Mouse (Mus musculus) retina, adult 2 months (tissue): ENCODE results near the gene Kcnk10.

Experiments
- DNase-seq: peaks from one replicate; pipeline ENCODE4 v3.0.0-alpha.2; 2012; ENCODE audit warnings: low read depth, low spot score

The Kcnk10 gene

DNA sequence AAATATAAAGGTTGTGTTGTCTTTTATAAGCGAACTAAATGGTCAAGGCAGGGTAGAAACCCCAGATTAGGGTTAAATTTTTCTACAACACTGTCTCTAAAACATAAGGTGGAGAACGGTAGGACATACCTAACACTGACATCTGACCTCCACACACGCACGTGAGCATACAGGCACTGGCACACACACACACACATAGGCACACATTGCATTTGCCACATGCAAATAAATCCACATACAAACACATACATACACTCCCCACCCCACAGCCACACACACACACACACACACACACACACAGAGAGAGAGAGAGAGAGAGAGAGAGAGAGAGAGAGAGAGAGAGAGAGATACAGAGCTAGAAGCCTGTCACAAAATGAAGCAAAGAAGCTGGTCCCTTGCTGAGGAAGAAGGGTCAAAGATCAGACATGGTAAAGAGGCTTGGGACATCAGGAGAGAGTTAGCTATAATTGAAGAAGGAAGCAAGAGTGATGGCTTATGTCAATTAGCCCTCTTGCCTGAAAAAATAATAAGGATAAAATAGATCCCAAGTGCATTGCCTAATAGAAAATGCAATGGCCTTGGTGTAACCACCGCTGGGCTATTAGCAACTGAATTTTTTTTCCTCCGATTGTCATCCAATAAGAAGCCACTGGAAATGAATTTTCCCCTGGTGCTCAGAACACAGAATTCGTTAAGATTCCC, 58.1 kb downstream of the Kcnk10 start:
- no peak for DNase-seq

DNA sequence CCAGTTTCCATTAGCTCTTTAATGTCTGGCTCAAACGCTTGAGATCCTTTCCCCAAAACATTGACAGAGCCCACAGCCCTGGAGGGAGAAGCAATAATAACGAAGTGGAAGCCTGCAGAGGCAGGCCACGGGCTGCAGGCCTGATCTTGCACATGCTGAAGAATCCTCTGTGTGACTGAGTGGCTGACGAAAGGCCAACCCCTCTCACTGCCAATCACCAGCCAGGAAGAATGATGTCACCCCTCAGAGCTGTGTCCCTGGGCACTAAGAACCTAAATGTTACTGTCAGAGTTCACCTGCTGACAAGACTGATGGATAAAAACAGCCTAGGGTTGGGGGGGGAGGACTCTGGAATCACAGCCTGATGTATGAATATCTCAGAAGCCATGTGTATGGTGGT, 72.5 kb downstream of the Kcnk10 start:
- DNase-seq, result no peak

DNA sequence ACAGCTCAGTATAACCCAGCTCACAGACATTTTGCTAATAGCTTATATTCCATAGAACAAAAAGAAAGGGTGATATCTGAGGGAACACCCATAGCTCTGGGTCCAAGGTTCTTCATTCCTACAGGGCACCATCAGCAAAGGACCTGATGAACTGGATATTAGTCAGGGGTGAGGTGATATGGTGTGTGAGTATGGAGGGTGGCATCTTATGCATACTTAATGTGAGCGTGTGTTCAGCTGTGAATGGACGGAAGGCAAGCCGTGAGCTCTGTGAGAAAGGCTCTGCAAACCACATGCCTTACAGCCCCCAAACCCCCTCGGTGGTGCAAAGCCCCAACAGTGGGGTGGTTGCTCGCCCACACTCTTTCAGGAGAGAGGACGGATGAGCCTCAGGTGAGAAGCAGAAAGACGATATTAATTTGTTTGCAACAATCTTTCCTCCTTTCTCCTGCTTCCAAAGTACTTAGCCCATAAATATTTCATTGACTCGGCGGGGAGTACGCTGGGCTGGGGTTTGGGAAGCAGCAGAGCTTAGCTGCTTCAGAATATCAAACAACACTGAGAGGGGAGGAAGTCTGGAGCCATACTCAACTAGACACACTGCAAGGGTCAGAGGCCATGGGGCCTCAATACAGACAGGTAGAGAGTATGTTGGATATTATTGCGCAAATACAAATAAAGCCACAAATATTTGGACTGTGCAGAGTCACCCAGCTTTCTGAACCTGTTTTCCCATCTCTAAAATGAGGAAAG, 76.4 kb downstream of the Kcnk10 start:
- no peak for DNase-seq

DNA sequence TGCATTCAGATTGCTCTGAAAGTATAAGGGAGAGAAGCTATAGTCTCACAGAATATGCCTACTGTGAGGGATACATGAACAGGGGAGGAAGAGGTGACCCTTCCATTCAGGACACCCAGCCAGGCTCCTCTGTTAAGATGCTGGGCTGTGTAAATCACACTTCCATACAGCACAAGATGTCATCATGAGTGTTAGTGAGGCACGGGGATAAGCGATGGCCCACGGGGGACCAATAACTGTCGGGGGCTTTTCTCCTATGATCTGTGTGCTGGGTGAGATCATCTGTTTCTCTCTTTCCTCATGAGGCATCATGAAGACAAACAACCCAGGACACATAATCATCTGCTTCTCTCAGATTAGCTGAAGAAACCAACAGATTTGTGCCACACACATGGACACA, 77.1 kb downstream of the Kcnk10 start:
- DNase-seq, result no peak

DNA sequence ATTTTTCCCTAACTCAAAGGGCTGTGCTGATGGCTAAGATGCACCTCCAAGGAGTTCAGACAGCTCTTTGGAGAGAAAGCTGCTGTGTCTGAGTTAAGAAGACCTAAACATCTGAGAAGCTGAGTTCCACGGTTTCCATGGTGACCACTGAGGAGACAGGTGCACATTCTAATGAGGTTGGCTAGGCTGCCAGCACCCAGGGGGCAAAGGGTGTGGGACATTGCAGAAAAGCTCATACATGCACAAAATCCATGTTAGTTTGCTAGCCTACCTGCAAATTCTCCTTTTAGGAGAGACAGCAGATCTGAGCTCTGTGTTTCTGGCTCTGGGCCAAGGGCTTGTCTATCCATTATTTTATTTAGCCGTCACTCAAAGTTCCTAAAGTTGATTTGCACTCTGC, 96.7 kb downstream of the Kcnk10 start:
- DNase-seq, result no peak

DNA sequence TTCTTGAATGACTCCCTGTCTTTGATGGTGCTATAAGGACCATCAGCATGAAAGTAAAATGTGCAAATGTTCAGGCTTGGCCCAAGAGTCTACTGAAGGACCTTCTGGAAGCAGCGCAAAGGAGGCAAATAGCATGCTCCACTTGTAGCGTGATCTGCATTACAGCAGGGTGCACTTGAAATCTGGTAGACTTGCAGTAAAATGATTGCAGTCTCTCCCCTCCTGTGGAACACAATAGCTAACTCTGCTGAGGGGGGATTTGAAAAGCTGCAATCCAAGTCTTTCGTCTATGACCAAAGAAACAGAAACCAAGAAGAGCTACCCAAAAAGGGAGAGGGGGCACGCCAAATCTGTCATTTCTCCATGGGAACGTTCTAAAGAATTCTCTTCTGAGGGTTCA, 97.1 kb downstream of the Kcnk10 start:
- DNase-seq, result no peak

DNA sequence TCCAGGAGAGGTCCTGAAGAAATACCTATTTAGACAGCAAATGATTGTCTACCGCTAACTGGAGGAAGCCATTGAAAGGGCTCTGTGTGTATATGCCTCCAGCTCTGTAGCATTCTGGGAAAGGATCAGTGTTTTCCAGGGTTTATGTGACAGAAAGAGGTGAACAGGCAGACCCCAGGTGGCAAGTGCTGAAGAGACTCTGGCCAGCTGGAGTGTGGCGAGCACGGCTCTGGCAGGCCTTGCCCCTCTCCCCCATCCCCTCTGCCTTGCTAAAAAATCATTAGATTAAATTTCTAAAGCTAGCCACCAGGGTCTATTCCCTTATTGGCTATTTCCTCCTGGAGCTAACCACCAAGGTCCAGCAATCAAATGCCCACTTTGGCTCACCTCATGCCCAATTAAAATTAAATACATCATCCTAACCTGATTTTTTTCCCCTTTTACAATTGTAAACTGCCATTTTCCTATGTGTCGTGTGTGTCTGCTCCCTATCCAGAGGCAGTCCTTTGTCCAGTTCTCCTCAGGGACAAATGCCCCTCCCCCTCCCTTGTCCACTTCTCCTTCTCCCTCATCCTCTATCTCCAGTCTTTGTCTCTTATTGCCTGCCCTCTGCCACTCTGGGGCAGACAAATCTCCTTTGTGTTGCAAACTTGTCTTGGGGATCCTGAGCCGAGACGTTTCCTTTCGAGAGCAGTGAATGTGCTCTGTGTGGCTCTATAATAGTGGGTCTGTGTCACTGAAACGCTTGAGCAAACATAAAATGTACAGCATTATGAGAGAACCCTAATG, 100.2 kb downstream of the Kcnk10 start:
- DNase-seq, result no peak

DNA sequence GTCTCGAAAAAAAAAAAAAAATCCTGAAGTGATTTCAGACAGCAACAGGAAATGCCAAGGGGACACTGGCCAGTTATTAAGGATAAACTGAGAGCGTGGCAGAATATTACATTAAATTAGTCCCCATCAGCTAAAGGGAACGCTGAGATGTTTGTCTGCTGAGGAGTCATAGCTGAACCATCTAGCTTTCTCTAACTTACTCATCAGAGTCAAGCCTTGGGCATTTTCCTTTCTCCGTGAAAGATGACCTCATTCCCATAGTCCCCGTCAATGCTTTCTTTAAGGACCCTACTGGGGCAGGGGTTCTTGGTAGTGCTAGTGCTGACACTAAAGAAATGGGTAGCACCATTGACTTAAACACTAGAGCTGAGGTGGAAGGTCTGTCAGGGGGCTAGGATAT, 106.9 kb downstream of the Kcnk10 start:
- DNase-seq, result no peak

DNA sequence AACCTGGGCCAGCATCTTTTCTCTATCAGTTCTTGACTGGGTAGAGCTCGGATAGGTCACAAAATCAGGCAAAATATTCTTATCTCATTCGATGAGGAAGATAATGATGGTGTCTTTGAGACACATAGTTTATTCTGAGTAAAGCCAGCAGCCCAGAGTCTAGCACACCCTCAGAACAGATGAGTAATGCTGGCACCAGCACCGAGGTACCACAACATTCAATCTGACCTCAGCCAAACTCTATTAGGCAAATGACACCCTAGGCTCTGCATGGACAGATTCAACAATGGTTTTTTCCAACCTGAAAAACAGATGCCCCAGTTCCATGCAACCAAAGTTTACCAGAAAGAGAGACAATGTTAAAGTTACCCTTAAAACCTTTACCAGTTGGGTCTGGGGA, 108.0 kb downstream of the Kcnk10 start:
- DNase-seq, result no peak

DNA sequence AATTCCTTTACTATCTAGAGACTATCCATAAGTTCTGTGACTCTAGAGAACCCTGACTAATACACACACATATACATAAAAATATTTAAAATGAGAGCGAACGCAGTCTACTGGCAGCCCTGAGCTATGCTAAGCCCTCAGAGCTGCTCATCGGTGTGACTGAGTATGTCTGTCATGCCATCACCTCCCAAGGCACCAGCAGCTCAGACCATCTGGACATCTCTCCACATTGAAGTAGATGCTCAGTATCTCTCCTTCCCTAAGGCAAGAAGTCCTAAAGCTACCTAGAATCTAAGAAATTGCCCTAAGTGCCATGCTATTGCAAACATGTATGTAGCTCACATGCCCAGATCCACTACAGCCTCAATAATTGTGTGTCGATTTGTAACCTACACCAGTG, 110.3 kb downstream of the Kcnk10 start:
- DNase-seq, result no peak

DNA sequence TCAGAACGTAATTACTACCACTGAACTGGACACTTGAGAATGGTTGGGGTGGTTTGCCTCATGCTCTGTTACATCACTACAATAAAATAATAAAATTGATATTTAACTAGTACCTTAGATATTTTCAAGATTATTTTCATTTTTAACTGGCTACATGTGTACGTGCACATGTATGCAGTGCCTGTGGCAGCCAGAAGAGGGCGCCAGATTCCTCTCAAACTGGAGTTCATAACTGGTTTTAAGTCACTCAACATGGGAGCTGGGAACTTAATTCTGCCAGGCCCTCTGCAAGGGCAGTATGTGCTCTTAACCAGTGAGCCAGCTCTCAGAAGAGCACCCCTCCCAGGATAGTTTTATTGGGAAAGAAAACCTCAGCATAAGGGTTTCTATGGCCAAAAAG, 118.2 kb downstream of the Kcnk10 start:
- DNase-seq, result no peak

DNA sequence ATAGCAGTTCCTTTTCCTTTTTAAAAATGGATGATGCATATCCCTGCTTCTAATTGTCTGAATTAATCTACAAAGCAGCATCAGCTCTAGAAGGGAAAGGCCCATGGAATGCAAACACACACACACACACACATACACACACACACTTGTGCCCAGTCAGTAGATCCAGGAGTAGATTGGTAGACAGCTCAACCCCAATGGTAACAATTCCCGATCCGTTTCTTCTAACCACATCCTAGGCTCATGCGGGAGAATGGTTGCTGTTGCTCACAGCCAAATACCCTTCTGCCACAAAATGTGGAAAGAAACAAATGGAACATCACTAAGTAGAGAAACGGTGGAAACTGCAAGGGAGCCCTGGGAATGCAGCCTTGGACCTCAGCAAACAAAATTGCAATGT, 119.2 kb downstream of the Kcnk10 start:
- no peak for DNase-seq

DNA sequence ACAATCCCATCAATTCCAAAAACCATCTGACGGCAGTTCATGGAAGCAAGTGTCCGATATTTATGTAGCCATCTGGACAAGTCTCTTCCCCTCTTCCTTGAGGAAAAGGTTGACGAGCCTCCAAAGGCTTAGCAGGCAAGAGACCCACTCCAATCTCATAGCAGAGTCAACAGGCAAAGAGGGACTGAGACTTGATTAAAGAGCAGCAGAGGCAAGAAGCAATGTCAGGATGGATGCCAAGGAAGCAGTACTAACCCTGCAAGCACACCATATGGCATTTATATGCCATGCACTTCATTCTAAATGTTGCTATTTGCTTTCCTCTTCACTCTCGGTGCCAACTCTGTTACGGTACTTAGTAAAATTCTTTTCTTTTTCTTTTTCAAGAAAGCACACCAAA, 119.6 kb downstream of the Kcnk10 start:
- no peak for DNase-seq

DNA sequence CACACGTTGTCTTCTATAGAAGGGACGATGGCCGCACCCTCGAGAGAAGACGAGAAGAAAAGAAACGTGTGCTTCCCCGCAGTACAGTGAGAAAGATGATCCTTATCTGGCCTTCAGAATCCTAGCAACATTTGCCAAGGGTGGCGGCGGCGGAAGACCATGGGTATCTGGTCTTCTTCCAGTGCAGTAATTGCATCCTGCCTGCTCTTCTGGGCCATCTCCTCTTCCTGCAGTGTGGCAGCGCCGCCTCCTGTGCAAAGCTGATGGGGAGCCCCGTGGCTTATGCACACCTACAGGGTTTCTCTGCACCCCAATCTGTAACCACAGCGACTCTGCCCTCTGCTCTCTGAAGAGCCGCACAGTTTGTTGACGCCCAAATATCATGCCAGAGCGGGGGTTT, 124.9 kb downstream of the Kcnk10 start:
- no peak for DNase-seq

DNA sequence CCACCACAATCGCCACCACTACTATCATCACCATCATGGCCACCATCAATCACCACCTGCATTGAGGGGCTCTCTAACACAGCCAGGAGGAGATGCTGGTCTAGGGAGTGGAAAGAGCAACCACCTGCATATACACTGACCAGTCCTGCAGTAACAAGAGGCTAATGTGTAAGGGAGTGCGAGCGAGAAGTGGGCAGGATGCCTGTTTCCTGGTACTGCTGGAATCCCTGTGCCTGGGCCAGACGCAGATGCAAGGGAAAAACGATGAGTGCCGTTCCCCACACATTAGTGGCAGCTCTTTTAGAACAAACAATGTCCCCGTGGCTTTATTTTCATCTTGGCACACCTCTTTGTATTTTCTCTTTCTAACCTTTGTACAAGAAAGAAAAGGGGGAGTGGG, 125.5 kb downstream of the Kcnk10 start:
- DNase-seq, result no peak

DNA sequence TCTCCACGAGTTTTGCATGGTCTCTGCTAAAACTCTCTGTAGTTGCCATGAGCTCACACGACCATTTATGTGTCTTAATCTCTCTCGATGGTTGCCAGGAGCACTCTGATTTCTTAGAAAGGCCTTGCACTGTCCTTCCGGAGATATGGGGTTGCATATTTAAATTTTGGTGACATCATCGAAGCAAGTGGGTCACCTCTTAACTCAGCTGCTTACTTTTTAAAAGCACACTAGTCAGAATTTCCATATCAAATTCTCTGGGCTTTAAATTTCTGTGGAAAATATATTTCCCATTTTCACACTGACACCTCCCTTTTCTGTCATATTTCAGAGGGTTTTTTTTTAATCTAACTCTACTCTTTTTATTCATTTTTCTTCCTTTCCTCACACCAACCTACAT, 132.5 kb downstream of the Kcnk10 start:
- no peak for DNase-seq

DNA sequence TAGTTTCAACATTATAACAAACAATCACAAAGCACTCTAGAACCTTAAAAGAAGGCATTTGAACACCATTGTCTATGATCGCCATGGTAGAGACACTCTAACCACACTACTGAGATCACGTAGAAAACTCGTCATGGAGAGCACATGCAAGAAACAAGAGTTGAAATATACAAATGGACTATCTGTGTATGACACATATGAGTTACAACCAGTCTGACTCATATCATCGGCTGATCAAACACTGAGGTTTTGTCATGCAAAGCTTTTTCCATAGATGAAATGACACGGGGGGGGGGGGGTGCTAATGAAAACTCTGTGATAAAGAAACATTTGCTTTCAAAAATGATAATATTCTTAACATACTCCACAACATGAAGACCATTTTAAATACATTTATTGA, 133.2 kb downstream of the Kcnk10 start:
- DNase-seq, result no peak

DNA sequence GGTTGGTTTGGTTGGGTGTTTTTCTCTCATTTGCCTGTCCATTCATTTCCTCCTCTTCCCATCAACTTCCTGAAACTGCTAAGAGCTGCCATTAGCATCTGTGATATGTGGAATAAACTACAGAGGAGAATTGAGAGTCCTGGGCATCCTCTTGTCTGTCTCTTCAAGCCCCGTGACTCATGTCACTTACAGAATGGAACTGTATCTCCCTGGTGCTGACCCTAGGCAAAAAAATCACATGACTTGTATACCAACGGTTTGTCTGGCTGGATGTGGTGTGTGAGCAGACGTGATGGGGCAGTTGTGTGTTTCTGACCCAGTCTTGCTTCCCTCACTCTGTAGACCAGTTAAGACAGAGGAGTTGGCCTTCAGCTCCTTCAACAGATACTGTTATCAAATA, 134.4 kb downstream of the Kcnk10 start:
- no peak for DNase-seq

DNA sequence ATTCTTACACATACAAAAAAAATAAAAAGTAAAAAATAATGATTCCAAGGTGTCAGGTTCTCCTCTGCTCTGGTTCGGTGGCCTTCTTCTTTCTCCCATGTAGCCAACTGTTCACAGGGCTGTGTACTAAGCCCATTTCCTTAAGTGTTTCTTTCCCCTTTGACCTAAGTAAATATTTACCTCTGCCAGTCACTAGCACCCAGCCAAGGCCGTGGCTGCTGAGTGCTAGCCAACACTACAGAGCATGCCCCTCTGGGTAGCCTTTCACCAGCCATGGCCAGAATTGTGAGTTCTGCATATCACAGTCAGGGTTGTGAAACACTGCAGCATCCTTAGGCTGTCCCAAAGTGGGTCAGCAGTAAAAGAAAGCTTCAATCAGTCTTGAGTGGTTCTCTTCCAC, 140.0 kb downstream of the Kcnk10 start:
- no peak for DNase-seq

DNA sequence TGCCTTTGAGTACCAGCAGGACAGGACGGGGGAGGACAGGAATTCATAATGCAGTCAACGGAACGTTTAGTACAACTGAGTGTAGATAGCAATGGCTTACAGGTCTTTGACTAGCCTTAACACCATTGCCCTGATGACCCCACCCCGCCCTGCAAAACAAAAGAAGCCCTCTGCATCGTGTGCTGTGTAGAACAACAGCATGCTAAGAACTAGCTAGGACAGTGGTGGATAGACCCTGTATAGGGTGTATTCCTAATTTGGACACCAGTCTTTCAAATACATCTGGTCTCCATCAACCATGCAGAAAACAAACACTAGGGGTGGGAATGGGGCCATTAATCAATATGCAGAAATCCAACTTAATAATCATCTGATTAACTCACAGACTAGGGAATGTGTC, 147.4 kb downstream of the Kcnk10 start:
- no peak for DNase-seq

DNA sequence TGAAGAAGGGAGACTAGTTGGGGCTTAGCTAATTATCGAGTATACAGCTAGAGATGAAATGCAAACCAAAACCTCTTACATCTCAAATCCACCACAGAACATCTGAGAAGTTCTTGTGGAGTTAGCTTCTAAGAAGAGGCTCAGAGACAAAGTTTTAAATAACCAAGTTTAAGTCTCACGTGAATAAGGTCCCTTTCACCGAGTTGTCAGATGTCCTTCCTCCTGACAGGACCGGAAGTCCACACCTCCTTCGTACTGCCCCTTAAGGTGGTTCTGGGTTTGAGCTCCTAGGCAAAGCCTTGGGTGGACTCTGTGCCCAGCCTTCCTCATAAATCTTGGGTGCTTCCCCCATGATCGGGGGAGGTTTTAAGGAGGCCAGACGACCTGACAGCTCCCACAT, 156.8 kb downstream of the Kcnk10 start:
- no peak for DNase-seq

DNA sequence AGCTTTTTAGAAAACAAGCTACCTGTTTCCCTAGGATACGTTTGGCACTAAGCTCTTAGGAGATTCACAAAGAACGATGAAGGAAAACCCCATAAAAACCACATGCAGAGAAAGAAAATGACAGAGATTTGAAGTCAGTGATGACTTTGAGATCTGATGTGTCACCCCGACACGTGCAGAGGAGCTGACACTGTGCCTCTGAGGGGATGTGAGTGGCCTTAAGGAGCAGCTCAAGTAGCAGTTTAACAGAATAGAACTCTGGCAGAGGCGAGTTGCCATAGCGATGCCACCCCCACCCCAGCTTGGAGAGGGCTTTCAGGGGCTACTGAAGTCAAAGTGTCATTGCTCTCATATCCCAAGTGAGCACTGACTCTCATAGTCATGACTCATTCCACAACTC, 158.3 kb downstream of the Kcnk10 start:
- no peak for DNase-seq

DNA sequence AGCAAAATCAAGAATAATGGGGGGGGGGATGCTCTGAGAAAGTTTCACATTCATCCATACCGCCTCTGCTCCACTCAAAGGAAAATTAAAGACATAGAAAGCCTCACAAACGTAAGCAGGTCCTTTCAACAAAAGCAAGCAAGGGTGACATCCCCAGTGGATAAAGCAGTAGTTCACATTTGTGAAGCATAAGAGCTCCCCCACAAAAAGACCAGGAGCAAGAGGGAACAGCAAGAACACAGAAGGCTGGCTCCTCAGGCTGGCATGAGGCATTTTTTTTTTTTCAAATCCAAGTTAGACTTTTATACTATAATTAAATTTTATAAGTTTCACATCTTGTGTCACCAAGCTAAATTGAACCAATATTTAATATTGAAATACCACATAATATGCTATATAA, 168.5 kb downstream of the Kcnk10 start:
- DNase-seq, result no peak
